Mouse (Mus musculus) adrenal gland, postnatal 4 days (tissue): ENCODE measurements around the gene Otop2. TPM values are rescaled to one million over a fixed set of nuclear protein-coding genes. Genes with fewer than 3 reads are reported as not detected.

Experiments
- DNase-seq, 2 experiments: peaks; one replicate each; pipeline ENCODE4 v3.0.0; 2021 to 2022; ENCODE audit warnings: low spot score in 2 of 2, mixed read lengths in 2 of 2
- total RNA-seq, 2 experiments: library from RNA; stranded (reverse); gene quantifications; 2 replicates each; pipeline ENCODE4 v1.2.3; 2021

The Otop2 gene
- total RNA-seq, 2 experiments from 2014 or later = not detected

- DNase-seq = no peak
Measured at GRCm38 (mm10) chr11:115341246-115341645, 34.3 kb downstream of the Otop2 start.

- DNase-seq = no peak
Measured at GRCm38 (mm10) chr11:115341866-115342265, 34.9 kb downstream of the Otop2 start.

- no peak for DNase-seq
Measured at GRCm38 (mm10) chr11:115344967-115345366, 38.0 kb downstream of the Otop2 start.

GRCm38 (mm10) chr11:115345515-115345914, 38.6 kb downstream of the Otop2 start:
- DNase-seq = no peak

- DNase-seq = no peak
Measured at GRCm38 (mm10) chr11:115348681-115349248, 41.8 kb downstream of the Otop2 start.

GRCm38 (mm10) chr11:115349976-115350375, 43.0 kb downstream of the Otop2 start:
- no peak for DNase-seq

GRCm38 (mm10) chr11:115353375-115353774, 46.4 kb downstream of the Otop2 start:
- DNase-seq = no peak

GRCm38 (mm10) chr11:115354183-115354582, 47.2 kb downstream of the Otop2 start:
- DNase-seq = peak; percentile 44 to 46

- peak in 1 of 2 experiments; percentile 60 for DNase-seq
Measured at GRCm38 (mm10) chr11:115358468-115358867, 51.5 kb downstream of the Otop2 start.

- DNase-seq = no peak
Measured at GRCm38 (mm10) chr11:115359293-115359692, 52.3 kb downstream of the Otop2 start.

- DNase-seq = no peak
Measured at GRCm38 (mm10) chr11:115359726-115360125, 52.8 kb downstream of the Otop2 start.

GRCm38 (mm10) chr11:115364136-115364535, 57.2 kb downstream of the Otop2 start:
- DNase-seq = no peak

- DNase-seq = no peak
Measured at GRCm38 (mm10) chr11:115366039-115366705, 59.2 kb downstream of the Otop2 start.

- no peak for DNase-seq
Measured at GRCm38 (mm10) chr11:115366706-115367394, 59.9 kb downstream of the Otop2 start.

GRCm38 (mm10) chr11:115367395-115367944, 60.5 kb downstream of the Otop2 start, which contains the start of gene Hid1:
Gene Hid1, minus strand, starts transcription at chr11:115367756.
- peak; percentile 57 to 66 for DNase-seq

GRCm38 (mm10) chr11:115370368-115370767, 63.4 kb downstream of the Otop2 start:
- no peak for DNase-seq

- DNase-seq = no peak
Measured at GRCm38 (mm10) chr11:115371354-115371753, 64.4 kb downstream of the Otop2 start.

GRCm38 (mm10) chr11:115372015-115372414, 65.1 kb downstream of the Otop2 start:
- no peak for DNase-seq

- DNase-seq = no peak
Measured at GRCm38 (mm10) chr11:115372737-115373136, 65.8 kb downstream of the Otop2 start.

GRCm38 (mm10) chr11:115373805-115374694, 67.1 kb downstream of the Otop2 start:
- peak in 1 of 2 experiments; percentile 51 for DNase-seq
